Mouse (Mus musculus): ENCODE results near the gene Bbs2.
"Not testable (repeated sequence)": the region's sequence is repeated elsewhere in the genome, so short reads cannot be mapped to it uniquely, and the experiment has no call there.

Bbs2 gene

GRCm38 (mm10) chr8:94098081-94098974, at the start of gene Bbs2:
Bbs2 (minus strand) TSS chr8:94098928.
- in situ Hi-C loops (cut with MboI): no loop called here

GRCm38 (mm10) chr8:94148236-94148635, 49.5 kb upstream of the Bbs2 start:
- in situ Hi-C loops (cut with MboI): no loop called here

DNA sequence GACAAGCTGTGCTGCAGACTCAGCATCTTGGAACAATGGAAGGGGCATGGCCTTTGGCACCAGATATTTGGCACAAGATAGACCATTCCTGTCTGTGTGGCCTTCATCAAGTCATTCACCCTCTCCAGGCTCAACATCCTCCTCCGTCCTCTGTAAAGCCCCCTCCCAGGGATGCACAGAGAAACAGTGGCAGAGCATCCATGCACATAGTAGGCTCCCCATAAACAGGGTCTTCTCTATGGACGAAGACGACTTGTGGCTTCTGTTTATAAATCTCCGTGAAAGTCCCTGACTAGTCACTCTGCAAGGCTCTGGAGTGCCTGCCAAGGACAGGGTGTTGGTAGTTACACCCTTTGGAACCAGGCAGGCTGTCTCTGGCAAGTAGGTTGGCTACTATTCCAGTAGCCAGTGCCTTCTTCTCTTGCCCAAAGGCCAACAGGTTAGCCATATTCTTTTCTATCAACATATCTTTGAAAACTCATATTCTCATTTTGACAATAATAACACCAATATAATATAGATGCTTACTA, 41.6 kb upstream of the Bbs2 start:
- in situ Hi-C loops (cut with MboI): no loop called here

DNA sequence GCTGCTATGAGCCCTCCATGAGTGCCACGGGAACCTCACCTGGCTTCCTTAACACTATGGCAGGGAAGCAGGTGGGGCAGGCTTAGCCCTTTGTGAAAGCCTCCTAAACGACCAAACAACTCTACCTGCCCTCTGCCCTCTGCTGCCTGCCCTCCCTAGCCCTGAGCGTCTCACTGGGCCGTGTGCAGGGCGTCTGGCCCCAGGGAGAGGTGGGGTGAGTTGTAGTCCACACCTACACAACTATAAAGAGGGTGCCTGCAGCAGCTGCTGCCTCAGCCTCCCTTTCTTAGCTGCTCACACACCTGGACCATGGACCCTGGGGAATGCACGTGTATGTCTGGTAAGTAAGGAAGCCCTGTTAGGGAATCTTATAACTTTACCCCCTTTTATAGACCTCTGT, 38.2 kb upstream of the Bbs2 start, which contains the start of gene Mt4:
TSS of gene Mt4 (plus strand) at position 265 of the 400 bp plus-strand sequence.
- in situ Hi-C loops (cut with MboI): no loop called here

- in situ Hi-C loops (cut with MboI): no loop called here
These were observed 37.5 kb upstream of the Bbs2 start for GRCm38 (mm10) chr8:94136192-94136591.

DNA sequence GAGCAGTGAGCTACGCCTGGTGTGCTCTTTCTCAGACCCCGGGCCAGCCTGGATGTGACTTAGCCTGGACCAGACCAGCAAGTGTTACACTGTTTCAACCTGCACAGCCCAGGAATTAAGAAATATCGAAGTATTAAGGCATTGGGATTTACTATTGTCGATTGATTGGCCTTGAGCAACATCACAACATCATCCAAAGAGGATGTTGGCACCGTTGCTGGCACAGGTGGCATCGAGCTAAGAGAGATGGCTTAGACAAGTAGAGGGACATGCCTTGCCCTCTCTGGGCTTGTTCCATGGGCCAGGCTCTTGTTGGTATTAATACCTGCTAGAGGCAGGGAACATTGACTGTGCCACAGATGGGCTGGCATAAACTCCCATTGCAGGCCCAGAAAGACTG, 36.8 kb upstream of the Bbs2 start:
- in situ Hi-C loops (cut with MboI): no loop called here

- in situ Hi-C loops (cut with MboI): not testable (repeated sequence)
These were observed 35.9 kb upstream of the Bbs2 start for GRCm38 (mm10) chr8:94134601-94135000.

- in situ Hi-C loops (cut with MboI): no loop called here
These were observed 33.4 kb upstream of the Bbs2 start for GRCm38 (mm10) chr8:94132096-94132495.

- in situ Hi-C loops (cut with MboI): no loop called here
These were observed 31.4 kb upstream of the Bbs2 start for GRCm38 (mm10) chr8:94130126-94130525.

GRCm38 (mm10) chr8:94129133-94129789, 30.5 kb upstream of the Bbs2 start:
- in situ Hi-C loops (cut with MboI): no loop called here

- in situ Hi-C loops (cut with MboI): no loop called here
These were observed 29.0 kb upstream of the Bbs2 start for GRCm38 (mm10) chr8:94127711-94128110.

- in situ Hi-C loops (cut with MboI): no loop called here
These were observed 24.2 kb upstream of the Bbs2 start for GRCm38 (mm10) chr8:94122711-94123468.

DNA sequence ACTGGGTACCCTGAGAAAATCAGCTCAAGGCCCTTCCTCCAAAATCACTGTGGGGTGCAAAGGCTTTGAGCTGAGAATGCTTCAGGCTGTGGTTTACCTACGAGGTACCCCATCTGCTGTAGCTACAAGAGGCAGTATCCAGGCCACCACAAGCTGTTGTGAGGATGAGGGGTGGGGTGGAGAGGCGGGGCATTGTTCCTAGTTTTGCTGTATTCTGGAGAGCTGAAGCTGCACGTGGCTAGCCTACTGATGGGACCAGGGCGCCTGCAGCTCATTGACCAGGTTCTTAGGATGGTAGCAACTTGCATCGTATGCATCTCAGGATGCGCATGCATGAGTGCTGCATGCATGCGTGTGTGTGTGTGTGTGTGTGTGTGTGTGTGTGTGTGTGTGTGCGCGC, 22.9 kb upstream of the Bbs2 start:
- in situ Hi-C loops (cut with MboI): no loop called here

DNA sequence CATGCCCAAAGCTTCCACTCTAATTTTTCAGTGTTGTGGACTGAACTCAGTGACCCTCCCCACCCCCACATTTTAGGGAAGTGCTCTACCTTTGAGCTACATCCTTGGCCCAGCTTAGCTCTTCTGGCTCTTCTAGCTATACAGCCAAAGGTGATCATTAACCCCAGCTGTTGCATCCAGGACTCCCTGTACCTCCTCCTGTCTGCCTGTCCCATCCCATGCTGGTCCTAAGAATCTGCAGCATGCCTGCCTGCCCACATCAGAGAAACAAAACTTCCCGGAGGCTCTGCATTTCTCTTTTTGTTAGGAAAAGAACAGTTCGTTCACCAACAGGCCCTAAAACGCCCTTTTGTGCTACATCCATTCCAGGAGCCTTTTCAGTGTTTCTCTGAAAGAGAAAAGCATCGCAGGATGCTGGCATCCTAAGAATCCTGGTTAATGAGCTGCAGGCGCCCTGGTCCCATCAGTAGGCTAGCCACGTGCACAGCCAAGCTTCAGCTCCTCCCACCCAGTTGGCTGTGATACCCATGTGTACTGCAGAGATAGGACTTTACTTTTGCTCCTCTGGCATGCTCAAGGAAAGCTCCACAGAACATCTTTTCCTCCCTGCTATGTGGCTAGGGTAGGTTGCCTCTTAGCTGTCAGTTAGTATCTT, 20.2 kb upstream of the Bbs2 start:
- in situ Hi-C loops (cut with MboI): no loop called here

- in situ Hi-C loops (cut with MboI): no loop called here
These were observed 15.2 kb upstream of the Bbs2 start for GRCm38 (mm10) chr8:94113972-94114371.

- in situ Hi-C loops (cut with MboI): no loop called here
These were observed 14.7 kb upstream of the Bbs2 start for GRCm38 (mm10) chr8:94113435-94113834.

DNA sequence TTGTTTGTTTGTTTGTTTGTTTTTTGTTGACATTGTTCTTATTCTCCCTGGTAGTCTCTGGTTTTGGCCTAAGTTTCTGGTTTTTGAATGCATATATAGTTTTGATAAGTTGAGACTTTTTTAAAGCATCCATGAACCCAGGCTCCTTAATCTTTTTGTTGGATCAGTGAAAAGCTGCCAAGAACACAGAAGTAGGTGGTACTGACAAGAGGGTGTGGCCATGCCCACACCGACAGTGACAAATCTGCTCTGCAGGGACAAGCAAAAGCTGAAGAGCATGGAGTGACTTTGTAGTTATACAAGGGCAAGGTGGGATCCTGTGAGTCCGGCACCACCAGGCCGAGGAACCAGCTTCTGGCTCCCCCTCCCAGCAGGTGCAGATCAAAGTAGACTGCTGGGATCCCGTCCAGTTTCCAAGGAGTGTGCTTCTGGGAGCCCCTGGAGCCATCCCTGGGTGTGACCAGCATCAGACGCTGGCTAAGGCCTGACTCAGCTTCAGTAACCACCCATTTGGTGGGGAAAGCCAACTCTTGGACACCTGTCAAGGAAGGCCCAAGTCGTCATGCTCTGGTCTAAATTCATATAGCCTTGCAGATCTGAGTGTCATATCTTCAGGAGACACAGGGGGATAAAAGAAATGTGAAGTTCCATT, 11.9 kb upstream of the Bbs2 start:
- in situ Hi-C loops (cut with MboI): no loop called here

- in situ Hi-C loops (cut with MboI): no loop called here
These were observed 11.1 kb upstream of the Bbs2 start for GRCm38 (mm10) chr8:94109835-94110234.

DNA sequence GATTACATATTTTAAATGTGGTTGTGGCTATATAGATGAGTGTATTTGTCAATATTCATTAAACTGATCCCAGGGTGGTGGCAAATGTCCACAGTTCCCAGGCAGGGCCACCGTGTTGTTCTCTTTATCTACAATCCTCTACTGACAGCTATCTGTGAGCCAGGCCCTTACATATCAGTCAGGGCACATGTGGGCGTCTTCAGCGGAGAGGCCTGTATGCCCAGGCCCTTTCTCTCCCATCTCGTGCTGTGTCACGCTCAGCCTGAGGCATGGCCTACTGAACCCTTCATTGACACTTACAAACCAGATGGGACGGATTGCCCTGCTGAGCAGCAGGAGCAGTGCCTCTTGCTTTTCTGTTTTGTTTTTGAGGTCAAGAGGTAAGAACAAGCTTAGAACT, 10.7 kb upstream of the Bbs2 start:
- in situ Hi-C loops (cut with MboI): no loop called here

DNA sequence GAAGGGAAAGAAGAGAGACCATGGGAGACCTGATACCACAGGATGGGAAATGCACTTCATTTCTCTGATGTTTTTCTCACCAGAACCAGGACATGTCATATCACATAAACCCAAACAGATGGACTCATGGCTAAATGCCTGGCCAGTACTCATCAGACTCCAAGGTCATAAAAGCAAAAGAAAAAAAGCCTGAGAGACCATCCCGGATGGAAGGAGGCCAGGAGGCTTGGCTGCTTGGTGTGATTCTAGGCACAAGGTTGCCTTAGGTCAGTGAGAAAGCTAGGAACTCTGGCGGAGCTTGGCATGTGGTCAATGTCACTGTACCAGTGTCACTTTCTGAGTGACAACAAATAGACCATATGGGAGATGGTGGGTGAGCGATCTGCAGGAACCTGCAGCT, 9.1 kb upstream of the Bbs2 start:
- in situ Hi-C loops (cut with MboI): no loop called here

DNA sequence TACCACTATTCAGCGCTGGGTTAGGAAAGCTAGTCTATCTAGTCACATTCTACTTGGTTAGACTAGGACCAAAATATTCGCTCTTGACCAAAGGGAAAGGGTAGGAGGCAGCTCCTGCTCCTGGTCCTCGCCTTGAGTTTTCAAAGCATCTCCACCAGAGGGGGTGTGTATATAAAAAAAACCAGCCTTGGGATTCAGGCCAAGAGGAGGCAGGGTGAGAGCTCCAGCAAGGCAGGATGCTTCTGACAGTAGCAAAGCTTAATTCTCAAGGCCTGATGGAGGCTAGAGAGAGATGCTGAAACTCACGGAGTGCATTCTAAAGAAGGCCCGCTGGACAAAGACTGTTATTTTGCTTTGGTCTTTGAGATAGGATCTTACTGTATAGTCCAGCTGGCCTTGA, 5.4 kb upstream of the Bbs2 start:
- in situ Hi-C loops (cut with MboI): no loop called here
